Mouse (Mus musculus) liver, embryonic 16.5 days (tissue): ENCODE results near the gene Usp19. TPM values are rescaled to one million over a fixed set of nuclear protein-coding genes. Genes with fewer than 3 reads are reported as not detected.

Experiments
- ATAC-seq: fragments of 200-750 bp; cut with Nextera tagmentation; 2 replicates; pipeline ENCODE4 v1.8.0; 2017; ENCODE audit warnings: low read depth, mild to moderate bottlenecking, moderate number of reproducible peaks, moderate library complexity
- H3K27ac ChIP-seq: fragments of 300-500 bp; sonication (generic); 2 replicates; pipeline ENCODE4 v1.5.1; 2014; ENCODE audit warnings: mild to moderate bottlenecking, low read length
- H3K27me3 ChIP-seq: fragments of 300-500 bp; sonication (generic); 2 replicates; pipeline ENCODE4 v1.6.1; 2014; ENCODE audit warnings: low read depth, low read length, mixed read lengths; ENCODE audit not compliant: control insufficient read depth, insufficient read depth
- H3K36me3 ChIP-seq: fragments of 300-500 bp; sonication (generic); 2 replicates; pipeline ENCODE4 v1.6.1; 2014; ENCODE audit warnings: mild to moderate bottlenecking; ENCODE audit not compliant: control insufficient read depth, insufficient read depth
- H3K4me1 ChIP-seq: fragments of 300-500 bp; sonication (generic); 2 replicates; pipeline ENCODE4 v1.6.1; 2014; ENCODE audit warnings: low read depth, low read length, mixed read lengths; ENCODE audit not compliant: control insufficient read depth
- H3K4me2 ChIP-seq: fragments of 300-500 bp; sonication (generic); 2 replicates; pipeline ENCODE4 v1.6.1; 2014; ENCODE audit warnings: low read depth, low read length, mixed read lengths
- H3K4me3 ChIP-seq: fragments of 300-500 bp; sonication (generic); 2 replicates; pipeline ENCODE4 v1.5.1; 2014; ENCODE audit warnings: low read depth, mild to moderate bottlenecking, low read length
- H3K9ac ChIP-seq: fragments of 300-500 bp; sonication (generic); 2 replicates; pipeline ENCODE4 v1.6.1; 2014; ENCODE audit warnings: low read depth, low read length
- H3K9me3 ChIP-seq: fragments of 300-500 bp; sonication (generic); replicated peaks from 2 replicates; pipeline ENCODE4 v1.6.1; 2016; ENCODE audit warnings: low read length; ENCODE audit not compliant: control insufficient read depth
- WGBS: fragments of 180-500 bp; shearing (Covaris S2); extraction: QIAGEN DNeasy Blood & Tissue Kit; methylation state at CpG from one replicate; pipeline ENCODE4 v1.1.7; 2014; ENCODE audit not compliant: insufficient replicate concordance; 5-methylcytosine and 5-hydroxymethylcytosine counted together
- polyA plus RNA-seq: library from polyadenylated mRNA; unstranded; fragments of >200 nt; fragmentation: Nextera tagmentation; extraction: Ambion mirVana; gene quantifications from 2 replicates; pipeline ENCODE4 v1.2.1, GENCODE M21; 2015

The Usp19 gene
- 25.7 and 28.6 TPM in 2 replicates for polyA plus RNA-seq

DNA sequence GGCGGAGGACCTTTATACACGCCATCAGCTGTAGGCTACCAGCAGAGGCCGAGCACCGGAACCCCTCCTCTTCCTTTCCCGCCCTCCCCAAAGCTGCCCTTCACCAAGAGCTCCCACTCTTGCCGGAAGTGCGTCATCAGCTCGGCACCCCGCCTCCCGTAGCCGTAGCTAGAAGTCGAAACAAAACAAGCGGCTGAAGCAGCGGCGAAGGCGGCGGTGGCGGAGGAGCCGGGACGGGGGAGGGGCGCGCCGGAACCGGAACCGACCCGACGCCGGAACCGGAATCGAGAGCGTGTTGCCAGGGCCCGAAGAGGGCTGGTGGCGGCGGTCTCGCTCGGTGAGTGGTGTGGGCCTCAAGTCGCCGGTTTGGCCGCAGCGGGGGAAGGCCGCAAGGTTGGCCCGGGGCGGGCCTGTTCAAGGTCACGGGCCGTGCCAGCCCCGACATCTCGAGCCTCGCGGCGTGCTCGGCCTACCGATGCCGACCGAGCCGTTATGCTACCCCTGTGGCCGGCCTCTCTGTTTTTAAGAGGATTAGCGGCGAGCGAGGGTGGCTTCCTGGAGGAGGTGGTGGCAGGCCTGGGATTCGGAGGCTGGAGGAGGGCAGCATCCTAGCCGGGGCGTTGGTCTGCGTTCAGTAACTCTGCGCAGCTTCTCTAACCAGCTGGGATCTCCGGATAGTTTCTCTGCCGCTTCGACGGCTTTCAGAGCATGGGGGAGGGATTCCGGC is at the start of gene Usp19:
Usp19 (plus strand) TSS at position 44 of the 727 bp plus-strand sequence.
- Histone ChIP-seq H3K27ac (peak within 1 kb of the TSS; percentile 97), H3K36me3 (peaks cover 32% of the 10 kb centered on the region), H3K4me2 (peak within 1 kb of the TSS; percentile 90), H3K9ac (peak within 1 kb of the TSS; percentile 97), H3K9me3 (no peaks in the 10 kb centered on the region), H3K4me3 (peak within 1 kb of the TSS; percentile 100), H3K27me3 (no peaks in the 10 kb centered on the region), H3K4me1 (peaks cover 18% of the 10 kb centered on the region)
- peak; percentile 91 for ATAC-seq
- WGBS: 0% methylated on average over 69 of the region's 69 CpGs

DNA sequence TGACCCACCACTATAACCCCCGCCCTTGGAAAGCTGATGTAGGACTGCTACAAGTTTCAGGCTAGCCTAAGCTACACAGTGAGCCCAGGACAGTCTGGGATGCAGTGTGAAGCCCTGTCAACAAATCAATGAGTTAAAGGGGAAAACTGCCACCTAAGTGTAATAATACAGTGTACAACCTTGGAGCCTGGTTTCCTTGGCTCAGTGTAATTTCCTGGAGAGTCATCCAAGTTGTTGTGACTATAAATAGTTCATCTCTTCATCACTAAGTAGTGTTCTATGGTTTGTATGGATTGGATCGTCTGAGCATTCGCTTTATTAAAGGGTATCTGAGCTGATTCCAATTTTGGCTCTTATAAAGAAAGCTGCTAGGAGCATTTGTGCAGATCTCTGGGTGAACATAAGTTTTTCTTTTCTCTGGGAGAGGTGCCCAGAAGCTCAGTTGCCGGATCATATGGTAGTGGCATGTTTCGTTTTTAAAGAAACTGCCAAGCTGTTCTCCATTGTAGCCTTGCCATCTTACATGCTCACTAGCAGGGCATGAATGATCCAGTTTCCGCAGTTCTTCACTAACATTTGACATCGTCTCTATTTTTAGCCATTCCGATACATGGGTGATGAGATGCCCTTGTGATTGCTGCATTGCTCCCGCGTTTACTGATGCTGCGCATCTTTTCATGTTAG is 49.0 kb upstream of the Usp19 start:
- Histone ChIP-seq H3K27me3 (no peaks in the 10 kb centered on the region), H3K9ac (no peak overlapping the region), H3K9me3 (no peaks in the 10 kb centered on the region), H3K36me3 (no peaks in the 10 kb centered on the region), H3K4me2 (no peak overlapping the region), H3K4me1 (no peaks in the 10 kb centered on the region), H3K4me3 (no peak overlapping the region), H3K27ac (no peak overlapping the region)
- no peak for ATAC-seq
- 81% methylated on average over 11 of the region's 11 CpGs for WGBS

DNA sequence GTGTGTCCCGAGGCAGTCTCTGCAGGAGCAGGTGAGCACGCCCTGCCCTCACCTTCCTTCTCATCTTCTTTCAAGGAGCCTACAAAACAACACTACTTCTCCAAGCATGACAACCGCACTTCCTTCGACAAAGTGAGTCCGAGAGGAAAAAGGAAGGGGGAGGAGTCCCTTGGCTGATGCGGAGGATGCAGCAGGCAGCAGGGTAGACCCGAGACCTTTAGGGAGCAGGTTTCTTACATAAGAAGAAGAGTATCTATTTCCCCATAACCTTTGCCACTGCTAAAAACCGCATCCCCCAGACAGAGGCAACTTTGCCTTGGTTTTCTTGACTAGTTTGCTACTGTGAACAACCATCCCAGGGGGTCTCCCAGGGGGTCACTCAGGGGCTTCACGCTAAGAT is 45.3 kb upstream of the Usp19 start:
- 28% methylated on average over 9 of the region's 9 CpGs for WGBS
- Histone ChIP-seq H3K9ac (no peak overlapping the region), H3K27ac (no peak overlapping the region), H3K9me3 (no peaks in the 10 kb centered on the region), H3K36me3 (no peaks in the 10 kb centered on the region), H3K4me1 (peaks cover 6% of the 10 kb centered on the region), H3K4me3 (no peak overlapping the region), H3K27me3 (no peaks in the 10 kb centered on the region), H3K4me2 (no peak overlapping the region)
- no peak for ATAC-seq

DNA sequence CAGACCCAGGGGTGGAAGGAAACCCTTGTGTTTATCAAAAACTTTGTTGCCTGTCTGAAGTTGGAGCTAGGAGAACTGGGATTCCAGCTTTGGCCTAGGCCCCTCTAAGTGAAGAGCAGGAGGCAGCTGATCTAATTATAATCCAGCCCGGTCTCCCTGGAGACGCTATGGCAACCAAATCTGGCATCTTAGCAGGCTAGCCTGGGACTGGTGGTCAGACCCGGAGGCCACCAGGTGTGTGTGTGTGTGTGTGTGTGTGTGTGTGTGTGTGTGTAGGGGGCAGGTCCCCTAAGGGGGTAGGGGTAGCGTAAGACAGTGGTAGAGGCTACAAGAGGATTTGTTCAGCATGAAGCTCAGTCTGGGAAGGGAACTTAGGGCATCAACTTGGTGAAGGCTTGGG is 40.5 kb upstream of the Usp19 start:
- no peak for ATAC-seq
- Histone ChIP-seq H3K4me1 (peaks cover 34% of the 10 kb centered on the region), H3K9ac (no peak overlapping the region), H3K9me3 (no peaks in the 10 kb centered on the region), H3K4me2 (0 out of 2 replicates have a peak overlapping the region, but pooled peaks have one; percentile 98), H3K36me3 (no peaks in the 10 kb centered on the region), H3K27me3 (no peaks in the 10 kb centered on the region), H3K27ac (no peak overlapping the region), H3K4me3 (no peak overlapping the region)
- 78% methylated on average over 4 of the region's 4 CpGs for WGBS

DNA sequence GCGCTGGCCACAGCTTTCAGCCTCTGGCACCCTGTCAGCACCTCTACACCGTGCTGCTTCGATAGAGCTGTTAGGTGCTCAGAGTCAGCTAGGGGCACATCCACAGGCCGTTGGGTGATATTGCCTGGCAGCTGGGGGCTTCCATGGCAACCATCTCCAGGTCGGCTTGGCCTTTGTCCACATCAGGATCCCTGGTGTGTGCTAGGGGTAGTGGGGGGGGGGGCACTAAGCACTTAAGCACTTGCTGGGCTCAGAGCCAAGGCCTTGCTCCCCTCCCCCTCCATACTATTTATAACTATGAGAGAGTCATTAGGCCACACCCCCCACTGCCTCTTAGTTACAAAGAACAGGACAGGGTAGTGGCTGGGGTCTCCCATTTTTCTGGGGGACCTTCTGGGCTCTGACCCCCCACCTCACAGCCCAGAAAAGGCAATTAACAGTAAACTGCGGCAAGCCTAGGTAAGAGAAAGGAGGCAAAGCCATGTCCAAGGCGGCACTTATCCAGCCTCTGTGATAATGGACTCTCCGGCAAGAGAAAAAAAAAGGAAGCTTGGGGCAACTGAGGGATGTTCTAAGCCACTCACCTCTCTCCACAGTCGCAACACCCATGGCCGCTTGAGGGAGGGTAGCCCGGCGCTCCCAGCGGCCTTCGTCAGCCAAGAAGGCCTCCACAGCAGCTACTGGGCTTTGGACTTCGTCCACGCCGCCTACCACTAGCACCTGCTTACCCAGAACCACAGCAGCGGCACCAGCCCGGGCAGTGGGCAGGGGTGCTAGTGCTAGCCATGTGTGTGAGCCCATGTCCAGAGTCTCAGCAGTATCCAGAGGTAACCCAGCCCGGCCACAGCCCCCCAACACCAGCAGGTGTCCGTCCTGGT is 39.9 kb upstream of the Usp19 start:
- ATAC-seq: no peak

DNA sequence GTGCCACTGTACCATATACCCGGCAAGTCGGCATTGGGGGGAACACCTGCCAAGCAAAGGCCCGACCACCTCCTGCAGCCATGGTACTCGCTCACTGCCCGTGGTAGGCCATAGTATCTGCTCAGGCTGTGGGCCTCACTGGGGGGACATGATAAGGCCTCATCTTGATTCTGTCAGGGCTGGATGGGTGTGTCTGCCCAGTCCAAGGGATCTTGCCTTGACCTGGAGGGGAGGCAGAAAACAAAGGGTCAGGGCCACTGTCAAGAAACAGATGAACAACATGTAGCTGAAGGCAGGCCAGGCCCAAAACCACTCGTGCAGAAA is 39.3 kb upstream of the Usp19 start:
- peak overlapping the region; percentile 98 for H3K4me2 ChIP-seq
- peak overlapping the region; percentile 69 for H3K27ac ChIP-seq
- H3K4me3 ChIP-seq: peak overlapping the region; percentile 46
- H3K27me3 ChIP-seq: no peaks in the 10 kb centered on the region
- WGBS: 32% methylated on average over 6 of the region's 6 CpGs
- no peaks in the 10 kb centered on the region for H3K36me3 ChIP-seq
- peak overlapping the region; percentile 36 for H3K9ac ChIP-seq
- ATAC-seq: peak; percentile 74
- no peaks in the 10 kb centered on the region for H3K9me3 ChIP-seq
- peaks cover 36% of the 10 kb centered on the region for H3K4me1 ChIP-seq

More for the DNA sequence above, 39.9 kb upstream of the Usp19 start:
- Histone ChIP-seq H3K4me2 (peak overlapping the region; percentile 98), H3K27me3 (no peaks in the 10 kb centered on the region), H3K27ac (peak overlapping the region; percentile 69), H3K4me1 (peaks cover 34% of the 10 kb centered on the region), H3K9me3 (no peaks in the 10 kb centered on the region), H3K4me3 (peak overlapping the region; percentile 46), H3K36me3 (no peaks in the 10 kb centered on the region), H3K9ac (peak overlapping the region; percentile 36)
- WGBS: 62% methylated on average over 21 of the region's 21 CpGs

DNA sequence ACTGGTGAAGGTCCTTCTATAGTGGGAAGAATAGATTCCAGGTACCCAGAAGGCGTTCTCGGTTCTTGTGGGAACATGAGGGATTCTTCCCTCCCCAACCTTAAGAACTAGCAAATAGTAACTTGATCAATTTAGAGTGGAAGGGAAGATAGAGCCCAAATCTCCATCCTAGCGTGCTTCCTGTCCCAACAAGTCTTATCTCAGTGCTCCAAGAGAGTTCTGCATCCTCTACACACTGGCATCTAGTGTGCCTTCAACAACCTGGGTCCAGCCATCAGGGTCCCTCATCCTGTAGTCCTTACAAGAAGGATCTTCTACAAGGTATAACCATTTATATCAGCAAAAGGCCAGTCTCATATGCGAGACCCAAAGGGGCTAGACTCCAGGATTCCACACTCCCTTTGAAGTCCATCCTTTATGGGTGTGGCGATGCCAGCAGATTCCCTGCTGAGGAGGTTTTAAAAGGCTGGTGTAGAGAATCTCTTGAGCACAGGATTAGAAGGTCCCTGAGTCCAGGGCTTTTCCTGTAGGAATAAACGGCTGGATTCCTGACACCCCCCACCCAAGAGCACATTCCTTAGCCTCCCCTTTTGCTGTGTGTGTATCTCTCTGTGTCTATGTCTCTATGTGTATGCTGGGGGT is 38.8 kb upstream of the Usp19 start:
- Histone ChIP-seq H3K9me3 (no peaks in the 10 kb centered on the region), H3K4me3 (peak overlapping the region; percentile 70), H3K4me2 (peak overlapping the region; percentile 98), H3K27me3 (no peaks in the 10 kb centered on the region), H3K27ac (peak overlapping the region; percentile 69), H3K4me1 (peaks cover 39% of the 10 kb centered on the region), H3K9ac (peak overlapping the region; percentile 68), H3K36me3 (no peaks in the 10 kb centered on the region)
- 45% methylated on average over 6 of the region's 6 CpGs for WGBS
- ATAC-seq: 0 out of 2 replicates have a peak, but pooled peaks have one; percentile 23

DNA sequence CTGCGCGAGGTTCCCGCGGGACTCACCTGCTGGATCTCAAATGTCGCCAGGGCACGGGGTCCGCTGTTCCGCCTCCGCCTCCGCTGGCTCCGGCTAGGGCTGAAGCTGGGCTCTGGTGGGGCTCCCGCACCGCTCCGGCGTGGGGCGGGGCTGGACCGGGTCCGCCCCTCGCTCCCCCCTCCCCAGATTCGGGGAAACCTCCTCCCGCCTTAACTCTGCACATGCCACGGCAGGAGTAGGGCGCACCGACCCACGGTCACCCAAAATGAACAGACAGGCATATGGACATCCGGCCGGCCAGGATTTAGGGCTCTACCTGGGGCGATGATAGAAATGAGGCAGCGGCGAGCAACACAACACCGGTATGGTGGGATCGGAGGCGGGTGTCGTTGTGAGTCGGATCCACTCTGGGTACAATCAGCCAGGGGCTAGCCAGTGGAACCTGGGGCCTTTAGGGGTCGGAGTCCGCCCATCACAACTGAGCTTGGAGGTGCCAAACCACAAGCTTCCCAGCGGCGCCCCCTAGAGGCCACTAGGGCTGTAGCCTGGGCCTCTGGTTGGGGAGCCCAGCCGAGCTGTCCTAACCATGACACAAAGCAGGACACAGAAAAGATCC is 38.0 kb upstream of the Usp19 start:
- peak; percentile 78 for ATAC-seq
- H3K4me2 ChIP-seq: peak overlapping the region; percentile 98
- H3K27ac ChIP-seq: peak overlapping the region; percentile 69
- H3K4me3 ChIP-seq: peak overlapping the region; percentile 70
- peak overlapping the region; percentile 68 for H3K9ac ChIP-seq
- no peaks in the 10 kb centered on the region for H3K27me3 ChIP-seq
- under 1% methylated on average over 40 of the region's 40 CpGs for WGBS
- no peaks in the 10 kb centered on the region for H3K9me3 ChIP-seq
- H3K36me3 ChIP-seq: no peaks in the 10 kb centered on the region
- peaks cover 39% of the 10 kb centered on the region for H3K4me1 ChIP-seq
